Mouse (Mus musculus) megakaryocyte-erythroid progenitor cell, adult 5-6 weeks (primary cell): Measurements from ENCODE around the gene Sept9. TPM values are rescaled to one million over a fixed set of nuclear protein-coding genes. Genes with fewer than 3 reads are reported as not detected.

ENCODE experiments used
- ATAC-seq: replicated peaks from 2 replicates; pipeline ENCODE4 v1.8.0; 2016; ENCODE audit warnings: mild to moderate bottlenecking, inconsistent platforms; ENCODE audit not compliant: severe bottlenecking, poor library complexity, low FRiP score, low TSS enrichment
- total RNA-seq, 2 experiments: library from RNA; stranded (forward) in 1 of 2; stranded (reverse) in 1 of 2; fragments of 200-1000, 215-1000 nt in 1 of 2; fragments of >200 nt in 1 of 2; fragmentation: Nextera tagmentation in 1 of 2; gene quantifications; 2 replicates each; pipeline ENCODE4 v1.2.3; 2014 to 2017

Gene Sept9
- total RNA-seq, 2 experiments from 2014 or later, result 46.9 to 60.5 TPM

DNA sequence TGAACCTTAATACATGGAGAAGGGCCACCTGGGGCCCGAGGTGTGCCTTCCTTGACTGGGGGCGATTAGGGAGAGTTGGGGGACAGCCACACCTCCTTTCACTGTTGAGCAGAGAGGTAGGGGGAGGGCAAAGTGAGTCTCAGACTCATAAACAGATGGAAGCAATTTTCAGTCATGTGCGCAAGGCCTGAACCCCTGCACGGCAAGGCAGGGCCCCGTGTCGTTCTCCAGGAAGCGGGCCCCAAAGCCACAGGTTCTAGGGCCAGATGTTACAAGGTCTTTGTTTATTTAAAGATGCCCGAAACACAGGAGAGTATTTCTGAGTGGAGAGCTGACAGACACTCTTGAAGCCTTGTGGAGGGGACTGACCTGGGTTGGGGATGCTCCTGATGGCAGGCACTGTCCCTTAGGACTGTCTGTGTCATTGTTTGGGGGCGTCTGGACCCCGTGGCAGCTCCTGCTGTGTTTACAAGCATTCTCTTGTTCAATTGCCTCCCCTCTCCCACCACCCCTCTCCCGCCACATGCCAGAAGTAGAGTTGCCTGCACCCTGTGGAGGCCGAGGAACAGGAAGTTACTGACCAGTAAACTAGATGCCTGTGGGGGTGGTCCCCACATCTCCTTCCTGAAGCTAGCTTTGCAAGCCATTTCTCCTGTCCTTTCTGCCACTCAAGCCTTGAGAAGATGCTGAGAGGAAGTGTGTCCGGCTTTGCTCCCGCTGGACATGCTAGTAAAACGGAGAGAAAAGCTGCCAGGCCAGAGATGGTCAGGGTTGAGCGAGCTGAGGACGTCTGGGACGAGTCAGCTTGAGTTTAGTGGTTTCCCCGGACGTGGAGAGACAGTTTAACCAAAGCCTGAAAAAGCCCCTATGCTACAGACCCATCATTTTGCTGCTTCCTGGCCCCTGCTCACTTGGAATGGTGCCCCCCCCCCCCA lies 150.2 kb downstream of the Sept9 start:
- ATAC-seq, result no peak

DNA sequence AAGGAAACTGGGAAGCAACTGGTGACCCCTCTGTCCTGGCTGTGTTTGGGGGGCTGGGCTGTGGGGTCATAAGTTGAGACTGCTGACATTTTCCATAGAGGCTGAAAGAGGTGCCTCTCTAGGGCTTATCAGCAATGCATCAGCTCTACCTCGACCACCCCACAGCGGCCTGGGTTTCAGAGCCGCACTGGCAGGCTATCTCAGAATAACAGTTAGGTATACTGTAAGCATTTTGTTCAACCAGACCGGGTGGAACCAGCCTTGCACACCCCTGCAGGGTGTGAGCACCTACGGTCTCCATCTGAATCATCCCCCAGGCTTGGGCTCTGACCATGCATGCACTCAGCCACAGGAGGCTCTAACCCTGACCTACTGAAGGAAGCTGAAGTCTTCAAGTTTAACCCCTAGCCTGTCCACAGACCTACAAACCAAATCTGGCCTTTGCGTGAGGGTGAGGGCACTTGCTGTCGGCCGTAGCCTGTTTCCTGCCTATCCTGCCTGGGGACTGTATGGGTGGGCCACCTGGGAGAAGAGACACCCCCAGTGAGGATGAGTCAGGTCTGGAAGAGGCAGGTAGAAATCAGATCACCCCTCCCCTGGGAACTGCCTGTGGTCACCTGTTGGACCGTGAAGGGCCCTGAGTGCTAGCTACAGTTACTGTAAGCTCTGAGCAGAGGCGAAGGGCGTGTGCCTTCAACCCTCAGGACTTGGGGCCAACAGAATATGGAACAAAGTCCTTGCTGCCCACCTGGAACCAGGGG lies 151.2 kb downstream of the Sept9 start:
- ATAC-seq, result 0 out of 2 replicates have a peak, but pooled peaks have one; percentile 15

DNA sequence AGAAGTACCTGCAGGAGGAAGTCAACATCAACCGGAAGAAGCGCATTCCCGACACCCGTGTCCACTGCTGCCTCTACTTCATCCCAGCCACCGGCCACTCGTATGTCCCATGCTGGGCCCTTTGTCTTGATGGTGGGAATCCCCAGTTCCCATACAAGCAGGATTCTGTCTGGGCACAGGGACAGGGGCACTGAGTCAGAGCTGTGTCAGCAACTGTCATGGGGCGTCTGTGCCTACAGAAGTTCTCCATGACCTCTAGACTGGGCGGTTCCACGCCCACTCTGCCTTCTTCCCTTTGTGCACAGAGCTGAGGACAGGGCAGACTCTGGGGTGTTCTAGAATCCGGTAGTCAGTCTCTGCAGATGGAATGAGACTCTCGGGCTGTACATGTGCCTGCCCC lies 153.7 kb downstream of the Sept9 start:
- ATAC-seq, result no peak

DNA sequence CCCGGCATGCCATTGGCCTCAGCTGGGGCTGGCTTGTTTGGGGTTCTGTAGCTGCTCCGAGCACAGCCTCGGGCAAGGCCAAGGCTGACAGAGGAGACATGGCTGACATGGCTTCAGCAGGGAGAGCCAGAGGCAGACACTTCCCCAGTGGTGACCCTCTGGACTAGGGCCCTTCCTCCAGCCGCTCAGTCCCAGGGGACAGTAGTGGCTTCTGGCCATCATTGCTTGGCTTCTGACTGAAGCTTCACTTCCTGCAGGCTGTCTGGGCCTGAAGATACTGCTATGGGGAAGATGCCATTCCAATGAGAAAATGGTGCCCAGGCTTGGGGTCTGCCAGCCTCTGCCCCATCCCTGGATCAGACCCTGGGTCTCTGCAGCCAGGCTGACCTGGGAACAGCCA lies 154.6 kb downstream of the Sept9 start:
- no peak for ATAC-seq

DNA sequence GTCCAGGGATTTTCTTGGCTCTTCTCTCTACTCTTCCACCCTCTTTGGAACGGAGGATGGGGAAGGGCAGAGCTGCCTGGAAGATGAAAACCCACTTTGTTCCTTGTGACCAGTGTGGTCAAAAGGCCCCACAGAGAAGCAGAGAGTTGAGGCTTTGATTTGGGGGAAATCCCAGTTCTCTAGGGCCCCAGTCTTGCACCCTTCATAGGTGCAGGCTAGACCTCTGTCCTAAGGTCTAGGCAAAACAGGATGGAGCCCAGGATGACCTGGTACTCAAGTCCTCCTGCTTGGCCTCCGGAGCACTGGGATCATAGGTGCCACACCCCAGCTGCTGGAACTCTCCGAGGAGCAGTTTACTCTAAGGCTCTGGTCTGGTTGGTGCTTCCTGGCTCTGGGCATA lies 157.5 kb downstream of the Sept9 start:
- no peak for ATAC-seq

DNA sequence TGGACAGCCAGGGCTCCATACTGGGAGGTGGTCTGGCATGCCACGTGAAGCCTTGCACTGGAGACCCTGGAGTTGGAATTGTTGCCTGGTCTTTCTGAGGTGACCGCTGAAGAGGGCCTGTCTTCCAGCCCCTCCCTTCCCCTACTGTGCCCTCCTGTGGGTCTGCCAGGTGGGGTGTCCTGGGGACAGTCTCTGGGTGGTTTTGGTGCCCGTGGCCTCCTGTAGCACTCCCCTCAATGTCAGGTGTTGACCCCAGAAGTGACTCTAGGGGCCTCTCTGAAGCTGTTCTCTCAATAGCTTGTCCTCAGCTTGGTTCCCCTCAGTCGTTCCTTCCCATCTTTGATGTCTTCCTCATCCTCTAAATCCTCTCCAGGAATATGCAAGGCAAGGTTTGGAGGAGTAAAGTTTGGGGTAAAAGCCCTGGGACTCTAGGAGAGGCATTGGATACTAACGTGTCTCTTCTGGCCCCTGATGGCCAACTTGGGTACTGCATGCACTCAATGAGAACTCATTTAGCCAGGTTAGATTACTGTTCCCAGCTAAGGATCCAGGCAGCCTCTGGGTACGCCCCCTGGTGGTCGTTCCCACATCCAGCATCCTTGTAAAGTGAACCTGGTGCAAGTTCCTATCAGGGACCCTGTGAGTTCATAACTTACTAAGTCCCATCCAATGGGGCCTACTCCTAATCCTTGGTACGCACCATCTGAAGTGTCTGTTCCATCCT lies 158.6 kb downstream of the Sept9 start:
- ATAC-seq, result peak; percentile 81

DNA sequence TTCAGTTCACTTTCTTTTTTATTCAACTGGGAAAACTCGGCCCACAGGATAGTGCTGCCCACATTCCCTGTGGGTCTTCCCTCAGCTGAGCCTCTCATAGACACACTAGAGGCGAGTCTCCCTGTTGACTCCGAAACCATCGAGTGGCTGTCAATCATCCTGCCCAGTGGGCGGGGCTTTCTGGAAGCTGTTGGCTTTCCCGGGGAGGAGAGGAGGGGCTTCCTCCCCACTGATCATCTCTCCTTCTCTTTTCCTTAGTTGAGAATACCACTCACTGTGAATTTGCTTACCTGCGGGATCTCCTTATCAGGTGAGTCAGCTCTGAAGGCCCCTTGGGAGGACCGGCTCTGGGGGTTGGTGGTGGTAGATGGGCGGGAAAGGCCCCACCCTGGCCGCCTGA lies 159.7 kb downstream of the Sept9 start:
- no peak for ATAC-seq

DNA sequence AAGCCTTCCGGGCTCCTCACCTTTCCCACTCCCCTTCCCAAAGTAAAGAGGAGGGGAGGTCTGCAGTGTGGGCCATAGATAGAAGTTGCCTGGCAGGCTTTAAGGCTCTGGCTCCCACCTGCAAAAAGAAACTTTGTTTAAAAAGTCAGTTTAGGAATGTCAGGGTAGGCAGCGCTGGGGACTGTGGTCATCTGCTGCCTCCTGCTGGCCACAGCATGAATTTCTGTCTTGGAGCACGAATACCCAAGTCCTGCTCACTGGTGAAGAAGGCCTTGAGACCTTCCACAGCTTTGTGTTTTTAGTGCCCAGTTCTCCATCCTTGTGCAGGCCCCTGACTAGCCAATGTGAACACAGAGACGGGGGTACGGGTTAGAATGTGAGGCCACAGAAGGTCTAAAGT lies 160.4 kb downstream of the Sept9 start:
- peak; percentile 51 for ATAC-seq

DNA sequence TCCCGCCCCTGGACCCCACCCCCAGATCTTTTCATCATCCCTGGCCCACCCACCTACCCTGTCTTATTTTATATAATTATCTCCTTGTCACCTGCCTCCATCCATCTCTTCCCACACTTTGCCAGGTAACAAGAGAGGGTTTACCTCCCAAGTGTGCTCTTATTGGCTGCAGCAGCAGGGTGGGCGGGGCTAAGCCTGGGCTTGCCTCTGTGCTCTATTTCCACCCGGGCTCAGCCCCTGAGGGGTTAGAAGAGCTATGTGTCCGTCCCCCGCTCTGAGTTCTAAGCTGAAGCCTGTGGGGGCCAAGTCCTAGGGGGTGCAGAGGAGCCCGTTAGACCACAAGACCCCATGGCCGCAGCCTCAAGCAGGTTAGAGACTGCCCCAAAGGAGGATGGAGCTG lies 161.1 kb downstream of the Sept9 start:
- no peak for ATAC-seq

DNA sequence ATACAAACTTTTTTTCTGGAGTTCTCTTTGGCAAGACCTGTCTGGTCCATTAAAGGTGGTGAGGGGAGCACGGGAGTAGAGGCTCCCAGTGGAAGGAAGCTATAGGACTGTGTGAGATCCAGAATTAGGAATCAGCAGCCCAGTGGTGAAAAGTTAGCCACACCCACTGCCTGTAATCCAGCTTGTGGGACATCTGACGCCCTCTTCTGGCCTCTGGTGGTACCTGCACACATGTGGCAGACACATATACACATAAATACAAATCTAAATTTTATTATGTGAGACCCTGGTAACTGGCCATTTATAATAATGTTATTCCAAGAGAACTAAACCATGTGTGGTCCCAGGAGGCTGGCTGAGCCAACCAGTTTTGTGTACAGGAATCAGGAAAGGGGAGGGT lies 162.8 kb downstream of the Sept9 start:
- ATAC-seq, result no peak

DNA sequence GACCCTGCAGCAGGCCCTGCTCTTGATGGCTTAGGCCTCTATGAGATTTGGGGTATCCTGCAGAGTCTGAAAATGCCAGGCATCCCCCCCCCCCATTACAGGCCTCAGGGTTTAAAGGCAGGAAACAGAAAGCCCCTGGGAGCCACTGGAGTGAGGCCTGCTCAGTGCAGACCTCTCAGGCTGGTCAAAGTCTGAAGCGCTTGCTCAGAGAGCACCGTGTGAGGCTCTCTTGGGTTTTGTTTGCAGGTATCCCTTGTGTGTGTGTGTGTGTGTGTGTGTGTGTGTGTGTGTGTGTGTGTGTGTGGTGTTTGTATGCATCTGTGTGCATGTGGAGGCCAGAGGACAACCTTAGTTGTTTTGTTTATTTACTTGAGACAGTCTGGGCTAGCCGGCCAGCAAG lies 164.5 kb downstream of the Sept9 start:
- ATAC-seq, result no peak

DNA sequence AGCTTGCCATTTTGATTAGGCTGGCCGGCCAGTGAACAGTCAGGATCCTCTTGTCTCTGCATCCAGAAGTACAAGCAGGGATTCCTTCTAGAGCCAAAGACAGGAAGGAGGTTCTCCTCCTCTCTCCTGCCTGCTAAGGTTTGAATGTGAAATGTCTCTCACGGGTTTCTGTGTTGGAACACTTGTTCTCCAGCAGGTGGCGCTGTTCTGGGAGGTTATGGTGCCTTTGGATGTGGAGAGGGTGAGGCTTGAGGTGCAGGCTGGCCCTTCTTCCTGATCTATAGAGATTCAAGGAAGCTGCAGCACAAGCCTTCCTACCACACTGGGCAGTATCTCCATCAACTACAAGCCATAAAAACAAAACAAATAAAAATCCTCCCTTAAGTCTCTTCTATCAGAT lies 167.0 kb downstream of the Sept9 start:
- ATAC-seq, result 0 out of 2 replicates have a peak, but pooled peaks have one; percentile 2

DNA sequence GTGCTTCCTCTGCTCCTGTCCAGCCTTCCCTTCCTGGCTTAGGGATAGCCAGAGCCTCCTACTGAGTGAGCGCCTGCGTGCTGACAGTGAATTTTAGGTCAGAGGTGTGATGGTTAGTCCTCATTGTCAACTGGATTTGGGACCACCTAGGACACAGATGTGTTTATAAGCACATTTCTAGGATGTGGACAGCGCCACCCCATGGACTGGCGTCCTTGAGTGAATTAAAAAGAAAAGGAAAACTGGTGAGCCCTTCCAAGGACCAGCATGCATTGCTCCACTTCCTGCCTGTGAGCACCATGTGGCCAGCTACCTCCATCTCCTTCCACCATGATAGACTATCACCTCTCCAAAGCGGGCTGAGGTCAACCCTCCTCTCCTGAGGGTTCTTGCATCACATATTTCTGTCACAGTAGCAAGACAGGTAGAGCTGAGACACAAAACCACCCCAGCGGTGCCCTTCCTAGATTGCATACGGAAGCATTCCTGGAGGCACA lies 167.4 kb downstream of the Sept9 start:
- ATAC-seq, result no peak

DNA sequence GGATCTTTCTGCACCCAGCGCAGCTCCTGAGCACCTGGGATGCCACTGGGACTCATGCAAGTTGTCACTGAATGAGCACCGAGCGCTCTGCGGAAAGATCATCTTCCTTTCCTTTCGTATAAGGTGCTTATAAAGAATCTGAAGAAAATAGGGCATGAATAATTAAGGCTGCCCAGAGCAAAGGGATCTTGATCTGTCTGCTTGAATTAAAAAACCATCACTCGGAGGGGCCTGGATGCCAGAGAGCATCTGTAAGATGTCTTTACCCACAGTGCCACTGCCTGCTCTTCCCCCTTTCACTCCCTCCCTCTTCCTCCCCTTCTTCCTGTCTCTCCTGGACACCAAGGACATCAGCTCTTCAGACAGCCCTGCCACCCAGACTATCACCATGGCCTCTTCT lies 168.5 kb downstream of the Sept9 start:
- ATAC-seq, result no peak

DNA sequence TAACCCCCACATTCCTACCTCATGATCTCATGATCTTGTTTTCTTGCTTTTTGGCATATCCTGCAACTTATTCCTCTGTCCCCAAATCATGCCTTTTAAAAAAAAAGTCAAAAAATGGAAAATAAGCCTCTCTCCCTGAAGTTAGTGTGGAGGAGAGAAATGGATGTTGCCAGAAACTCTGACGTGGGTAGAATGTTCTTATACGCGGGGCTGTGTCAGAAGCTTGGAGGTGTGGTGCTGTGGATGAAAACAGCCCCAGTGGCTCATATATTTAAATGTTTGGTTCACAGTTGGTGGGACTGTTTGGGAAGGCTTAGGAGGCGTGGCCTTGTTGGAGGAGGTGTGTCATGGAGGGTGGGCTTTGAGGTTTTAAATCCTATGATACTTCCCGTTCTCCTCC lies 169.9 kb downstream of the Sept9 start:
- ATAC-seq, result no peak

DNA sequence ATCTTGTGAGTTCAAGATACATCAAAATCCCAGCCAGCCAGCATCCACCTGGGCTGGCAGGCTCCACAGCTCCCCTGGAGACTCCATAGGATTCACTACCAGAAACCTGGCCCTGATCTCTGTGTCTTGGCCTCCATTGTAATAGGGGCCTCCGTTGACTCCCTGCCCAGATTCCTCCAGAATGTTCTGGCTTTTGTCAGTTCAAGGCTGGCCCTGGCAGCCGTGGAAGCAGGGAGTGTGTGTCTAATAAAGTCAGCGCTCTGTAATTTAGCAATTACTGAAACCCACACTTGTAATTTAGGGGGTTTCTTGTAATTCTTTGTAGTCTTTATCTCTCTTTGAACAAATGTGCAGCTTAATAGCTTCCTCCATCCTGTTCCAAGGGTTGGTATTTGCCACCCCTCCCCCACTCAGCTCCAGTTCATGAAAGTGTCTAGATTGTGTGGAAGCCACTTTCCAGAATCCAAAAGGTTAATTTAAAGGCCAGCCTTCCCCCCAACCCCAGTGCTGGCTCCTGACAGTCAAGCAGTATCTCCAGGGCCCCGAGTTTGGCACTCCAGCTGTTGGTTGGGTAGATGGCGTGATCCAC lies 170.9 kb downstream of the Sept9 start:
- ATAC-seq, result no peak

DNA sequence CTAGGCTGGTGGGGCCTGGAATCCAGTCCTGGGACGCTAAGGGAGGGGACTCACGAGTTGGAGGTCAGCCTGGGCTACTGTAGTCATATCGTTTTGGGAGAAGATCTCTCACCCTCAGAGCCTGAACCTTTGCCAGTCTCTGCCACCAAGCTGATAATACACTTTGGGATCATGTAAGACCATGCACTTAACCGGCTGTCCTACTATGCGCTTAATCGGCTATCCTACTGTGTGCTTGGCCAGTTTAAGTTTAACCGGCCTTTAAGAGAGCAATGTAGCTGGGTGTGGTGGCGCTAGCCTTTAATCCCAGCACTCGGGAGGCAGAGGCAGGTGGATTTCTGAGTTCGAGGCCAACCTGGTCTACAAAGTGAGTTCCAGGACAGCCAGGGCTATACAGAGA lies 173.1 kb downstream of the Sept9 start:
- no peak for ATAC-seq

DNA sequence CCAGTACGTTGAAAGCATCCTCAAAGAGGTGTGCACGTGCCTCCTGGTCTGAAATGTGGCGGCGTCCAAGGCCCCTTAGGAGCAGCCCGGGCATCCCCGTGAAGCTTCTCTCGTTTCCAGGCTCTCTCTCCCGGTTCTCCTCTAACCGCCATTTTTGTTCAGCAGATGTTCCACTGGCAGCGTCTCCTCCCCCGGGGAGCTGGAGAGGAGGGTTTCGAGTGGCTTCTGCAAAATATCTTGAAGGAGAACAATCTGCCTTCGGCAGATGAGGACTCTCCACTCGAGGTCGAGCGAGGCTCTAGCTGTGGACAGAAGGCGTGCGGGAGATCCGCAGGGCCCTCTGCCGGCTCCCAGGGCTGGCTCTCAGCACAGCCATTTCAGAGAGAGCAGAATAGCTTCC lies 173.7 kb downstream of the Sept9 start:
- no peak for ATAC-seq

DNA sequence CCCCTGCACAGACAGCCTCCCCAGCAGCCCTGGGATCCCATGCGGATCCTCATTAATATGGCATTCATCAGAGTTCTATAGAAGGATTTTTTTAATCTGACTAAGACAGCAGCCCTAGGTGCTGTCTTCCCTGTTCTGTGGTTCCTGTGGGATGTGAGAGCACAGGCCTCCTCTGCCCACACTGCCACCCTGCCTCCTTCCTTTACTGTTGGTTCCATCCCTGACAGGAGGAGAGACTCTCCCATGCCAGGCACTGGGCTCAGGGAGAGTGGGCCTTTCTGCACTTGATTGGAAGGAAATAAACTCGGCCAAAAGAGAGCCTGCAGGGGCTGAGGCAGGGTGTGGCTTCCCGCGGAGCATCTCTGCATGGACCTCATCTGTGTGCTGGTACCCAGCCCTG lies 174.4 kb downstream of the Sept9 start:
- no peak for ATAC-seq

DNA sequence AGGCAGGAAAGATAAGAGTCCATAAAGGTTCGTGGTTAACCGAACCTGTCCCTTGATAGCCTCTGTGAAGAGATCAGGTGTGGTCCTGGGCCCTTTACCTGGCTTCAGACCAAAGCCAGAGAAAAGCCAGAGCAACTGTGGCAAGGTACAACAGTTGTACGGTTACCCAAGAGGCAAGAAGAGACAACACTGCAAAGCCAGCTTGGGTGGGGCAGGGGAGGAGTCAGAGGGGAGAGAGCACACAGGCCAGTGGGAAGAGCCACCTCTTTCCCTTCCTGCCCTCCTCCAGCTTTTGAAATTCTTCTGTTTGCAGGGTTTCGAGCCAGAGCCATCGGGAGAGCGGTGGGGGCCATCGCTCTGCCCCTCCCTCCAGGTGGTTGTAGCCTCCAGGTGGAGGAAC lies 174.8 kb downstream of the Sept9 start:
- ATAC-seq, result no peak
